Mouse (Mus musculus) embryonic fibroblast, embryonic 13.5 days (primary cell): ENCODE data around the gene Cped1.

Experiments used
- CTCF ChIP-seq: IDR thresholded peaks from 2 replicates; pipeline ENCODE4 v1.5.1; 2011; ENCODE audit warnings: mild to moderate bottlenecking, control low read depth, low read length, moderate library complexity, borderline replicate concordance; ENCODE audit not compliant: insufficient read depth
- POLR2A ChIP-seq: IDR thresholded peaks from 2 replicates; pipeline ENCODE4 v1.6.1; 2011; ENCODE audit warnings: low read depth, mild to moderate bottlenecking, control low read depth, low read length, moderate library complexity

GRCm38 (mm10) chr6:22205751-22206121 lies 220.0 kb downstream of the Cped1 start:
- TF ChIP-seq CTCF (no peak), POLR2A (no peak)
